Mouse (Mus musculus) CH12.LX (cell line): Measurements from ENCODE around the gene Kcnmb3. TPM values are rescaled to one million over a fixed set of nuclear protein-coding genes. Genes with fewer than 3 reads are reported as not detected.

Experiments used
- DNase-seq: peaks from one replicate; pipeline ENCODE4 v3.0.0-alpha.2; 2013; ENCODE audit errors: extremely low read depth
- H3K27ac ChIP-seq: 2 replicates; pipeline ENCODE4 v1.5.1; 2012; ENCODE audit warnings: low read depth, mild to moderate bottlenecking, control low read depth, moderate library complexity; ENCODE audit not compliant: insufficient read depth
- H3K27me3 ChIP-seq: replicated peaks from 2 replicates; pipeline ENCODE3; 2012; ENCODE audit warnings: inconsistent platforms
- H3K36me3 ChIP-seq, 2 experiments: replicated peaks in 1 of 2; 2 replicates each; pipeline versions ENCODE3 to v1.6.1; 2012; ENCODE audit warnings: inconsistent platforms in 1 of 2, low read length in 1 of 2, mild to moderate bottlenecking in 1 of 2, mixed read lengths in 1 of 2, moderate library complexity in 1 of 2; ENCODE audit not compliant: control insufficient read depth in 1 of 2, insufficient read depth in 1 of 2
- H3K4me1 ChIP-seq, 2 experiments: 2 replicates each; pipeline ENCODE4 v1.6.1; 2012; ENCODE audit warnings: inconsistent platforms in 1 of 2, moderate library complexity in 1 of 2; ENCODE audit not compliant: insufficient read depth in 2 of 2, control insufficient read depth in 1 of 2
- H3K4me2 ChIP-seq: 2 replicates; pipeline ENCODE4 v1.6.1; 2012; ENCODE audit warnings: low read depth, mild to moderate bottlenecking, control low read depth; ENCODE audit not compliant: poor library complexity, insufficient read depth, severe bottlenecking
- H3K4me3 ChIP-seq, 3 experiments: fragments of 150-350 bp in 1 of 3; sonication (generic) in 1 of 3; replicated peaks in 1 of 3; 2 replicates each; pipeline versions ENCODE3 to v1.5.1; 2011 to 2012; ENCODE audit warnings: low read depth in 2 of 3, low read length in 2 of 3, mild to moderate bottlenecking in 2 of 3, moderate library complexity in 2 of 3, control low read depth in 1 of 3, improper control_type of control experiment in 1 of 3, inconsistent platforms in 1 of 3, mixed read lengths in 1 of 3; ENCODE audit not compliant: poor library complexity in 1 of 3
- H3K79me2 ChIP-seq: replicated peaks from 2 replicates; pipeline ENCODE4 v1.6.1; 2012; ENCODE audit warnings: mild to moderate bottlenecking, moderate library complexity; ENCODE audit not compliant: control insufficient read depth, poor library complexity, insufficient read depth, severe bottlenecking; ENCODE audit errors: extremely low read depth
- H3K9ac ChIP-seq: 2 replicates; pipeline ENCODE4 v1.6.1; 2012; ENCODE audit warnings: low read depth, mild to moderate bottlenecking, control low read depth, moderate library complexity; ENCODE audit not compliant: insufficient read depth
- H3K9me3 ChIP-seq: replicated peaks from 2 replicates; pipeline ENCODE3; 2012; ENCODE audit warnings: low read length, inconsistent platforms, mixed read lengths
- BHLHE40 ChIP-seq: IDR thresholded peaks from 2 replicates; pipeline ENCODE4 v1.6.1; 2011; ENCODE audit warnings: mild to moderate bottlenecking, low read depth, low read length, improper control_type of control experiment
- CHD1 ChIP-seq: IDR thresholded peaks from 2 replicates; pipeline ENCODE4 v1.6.1; 2012; ENCODE audit warnings: low read depth, low read length, improper control_type of control experiment, inconsistent platforms
- CHD2 ChIP-seq: IDR thresholded peaks from 2 replicates; pipeline ENCODE4 v1.6.1; 2011; ENCODE audit warnings: low read length, improper control_type of control experiment
- CTCF ChIP-seq, 2 experiments: IDR thresholded peaks in 1 of 2; conservative IDR thresholded peaks in 1 of 2; 2 replicates each; pipeline ENCODE4 v1.5.1; 2011 to 2012; ENCODE audit warnings: low read depth in 2 of 2, low read length in 2 of 2, improper control_type of control experiment in 1 of 2, inconsistent platforms in 1 of 2, mild to moderate bottlenecking in 1 of 2, moderate library complexity in 1 of 2
- E2F4 ChIP-seq: IDR thresholded peaks from 2 replicates; pipeline ENCODE4 v1.6.1; 2011; ENCODE audit warnings: low read depth, low read length, improper control_type of control experiment; ENCODE audit not compliant: insufficient replicate concordance
- ELF1 ChIP-seq: IDR thresholded peaks from 2 replicates; pipeline ENCODE4 v1.6.1; 2014; ENCODE audit warnings: low read depth, mild to moderate bottlenecking, inconsistent platforms, low read length, improper control_type of control experiment
- ETS1 ChIP-seq: conservative IDR thresholded peaks from 2 replicates; pipeline ENCODE4 v1.6.1; 2012; ENCODE audit warnings: low read depth, mild to moderate bottlenecking, inconsistent platforms, low read length, improper control_type of control experiment, moderate library complexity
- GABPA ChIP-seq: IDR thresholded peaks from 2 replicates; pipeline ENCODE4 v1.6.1; 2012; ENCODE audit warnings: low read depth, low read length, improper control_type of control experiment, inconsistent platforms; ENCODE audit not compliant: insufficient replicate concordance
- HCFC1 ChIP-seq: IDR thresholded peaks from 2 replicates; pipeline ENCODE4 v1.6.1; 2012; ENCODE audit warnings: low read depth, mild to moderate bottlenecking, inconsistent platforms, low read length, improper control_type of control experiment
- IRF4 ChIP-seq: IDR thresholded peaks from 2 replicates; pipeline ENCODE4 v1.6.1; 2014; ENCODE audit warnings: low read depth, mild to moderate bottlenecking, inconsistent platforms, low read length, improper control_type of control experiment
- JUN ChIP-seq: IDR thresholded peaks from 2 replicates; pipeline ENCODE4 v1.6.1; 2011; ENCODE audit warnings: low read depth, mild to moderate bottlenecking, low read length, improper control_type of control experiment, moderate library complexity; ENCODE audit not compliant: insufficient read depth
- JUND ChIP-seq: conservative IDR thresholded peaks from 2 replicates; pipeline ENCODE4 v1.6.1; 2011; ENCODE audit warnings: low read depth, low read length, improper control_type of control experiment
- KAT2A ChIP-seq: IDR thresholded peaks from 2 replicates; pipeline ENCODE4 v1.6.1; 2012; ENCODE audit warnings: low read length, improper control_type of control experiment, inconsistent platforms; ENCODE audit not compliant: insufficient replicate concordance
- MAFK ChIP-seq: IDR thresholded peaks from 2 replicates; pipeline ENCODE4 v1.6.1; 2011; ENCODE audit warnings: low read length, improper control_type of control experiment; ENCODE audit not compliant: insufficient replicate concordance
- MAX ChIP-seq: IDR thresholded peaks from 2 replicates; pipeline ENCODE4 v1.6.1; 2011; ENCODE audit warnings: low read length, improper control_type of control experiment
- MAZ ChIP-seq: IDR thresholded peaks from 2 replicates; pipeline ENCODE4 v1.6.1; 2012; ENCODE audit warnings: low read depth, mild to moderate bottlenecking, inconsistent platforms, low read length, improper control_type of control experiment, moderate library complexity
- MEF2A ChIP-seq: IDR thresholded peaks from 2 replicates; pipeline ENCODE4 v1.6.1; 2014; ENCODE audit warnings: low read depth, mild to moderate bottlenecking, inconsistent platforms, low read length, improper control_type of control experiment, borderline replicate concordance
- MYC ChIP-seq: IDR thresholded peaks from 2 replicates; pipeline ENCODE4 v1.6.1; 2011; ENCODE audit warnings: low read depth, mild to moderate bottlenecking, improper control_type of control experiment, low read length
- NELFE ChIP-seq: IDR thresholded peaks from 2 replicates; pipeline ENCODE4 v1.6.1; 2011; ENCODE audit warnings: low read depth, low read length, improper control_type of control experiment
- NRF1 ChIP-seq: IDR thresholded peaks from 2 replicates; pipeline ENCODE4 v1.6.1; 2014; ENCODE audit warnings: low read depth, mild to moderate bottlenecking, inconsistent platforms, low read length, improper control_type of control experiment, moderate library complexity
- PAX5 ChIP-seq: IDR thresholded peaks from 2 replicates; pipeline ENCODE4 v1.6.1; 2012; ENCODE audit warnings: low read length, inconsistent platforms, mixed read lengths
- POLR2A ChIP-seq: IDR thresholded peaks from 2 replicates; pipeline ENCODE4 v1.6.1; 2011; ENCODE audit warnings: low read depth, mild to moderate bottlenecking, improper control_type of control experiment, low read length
- POLR2AphosphoS2 ChIP-seq: IDR thresholded peaks from 2 replicates; pipeline ENCODE4 v1.6.1; 2011; ENCODE audit warnings: low read depth, low read length, improper control_type of control experiment
- RAD21 ChIP-seq: IDR thresholded peaks from 2 replicates; pipeline ENCODE4 v1.6.1; 2011; ENCODE audit warnings: low read depth, mild to moderate bottlenecking, low read length, improper control_type of control experiment, moderate library complexity
- RCOR1 ChIP-seq: conservative IDR thresholded peaks from 2 replicates; pipeline ENCODE4 v1.6.1; 2012; ENCODE audit warnings: low read depth, mild to moderate bottlenecking, inconsistent platforms, low read length, improper control_type of control experiment
- SMC3 ChIP-seq: IDR thresholded peaks from 2 replicates; pipeline ENCODE4 v1.6.1; 2011; ENCODE audit warnings: low read depth, low read length, improper control_type of control experiment
- TBP ChIP-seq: conservative IDR thresholded peaks from 2 replicates; pipeline ENCODE4 v1.6.1; 2011; ENCODE audit warnings: low read depth, low read length, improper control_type of control experiment
- TCF12 ChIP-seq: IDR thresholded peaks from 2 replicates; pipeline ENCODE4 v1.6.1; 2014; ENCODE audit warnings: low read depth, mild to moderate bottlenecking, inconsistent platforms, low read length, improper control_type of control experiment
- UBTF ChIP-seq: IDR thresholded peaks from 2 replicates; pipeline ENCODE4 v1.6.1; 2012; ENCODE audit warnings: low read depth, mild to moderate bottlenecking, inconsistent platforms, low read length, improper control_type of control experiment, moderate library complexity
- USF1 ChIP-seq: IDR thresholded peaks from 2 replicates; pipeline ENCODE4 v1.6.1; 2014; ENCODE audit warnings: low read depth, mild to moderate bottlenecking, inconsistent platforms, low read length, improper control_type of control experiment
- USF2 ChIP-seq: conservative IDR thresholded peaks from 2 replicates; pipeline ENCODE4 v1.6.1; 2011; ENCODE audit warnings: low read depth, low read length, improper control_type of control experiment
- ZC3H11A ChIP-seq: IDR thresholded peaks from 2 replicates; pipeline ENCODE4 v1.6.1; 2012; ENCODE audit warnings: low read depth, mild to moderate bottlenecking, inconsistent platforms, low read length, improper control_type of control experiment
- ZKSCAN1 ChIP-seq: IDR thresholded peaks from 2 replicates; pipeline ENCODE4 v1.6.1; 2012; ENCODE audit warnings: low read depth, inconsistent platforms, low read length, improper control_type of control experiment, borderline replicate concordance
- ZMIZ1 ChIP-seq: IDR thresholded peaks from 2 replicates; pipeline ENCODE4 v1.6.1; 2012; ENCODE audit warnings: low read depth, mild to moderate bottlenecking, inconsistent platforms, low read length, improper control_type of control experiment
- ZNF384 ChIP-seq: IDR thresholded peaks from 2 replicates; pipeline ENCODE4 v1.6.1; 2012; ENCODE audit warnings: low read depth, low read length, improper control_type of control experiment, inconsistent platforms
- dilution Hi-C: fragments of 300-500 bp; cut with MboI; formaldehyde crosslinking; loops from 2 replicates; pipeline ENCODE4 v1.14.3; 2020; ENCODE audit warnings: low sequenced_read_pairs; ENCODE audit not compliant: extremely low pct_unique_long_range_greater_than_20kb, extremely low pct_ligation_motif_present
- in situ Hi-C: fragments of 300-500 bp; cut with MboI; formaldehyde crosslinking; loops from 3 replicates; pipeline ENCODE4 v1.14.3; 2019; ENCODE audit warnings: low sequenced_read_pairs, low pct_ligation_motif_present, low pct_unique_long_range_greater_than_20kb, mixed read lengths
- polyA plus RNA-seq: library from polyadenylated mRNA; unstranded; fragments of >175 nt; gene quantifications from 2 replicates; pipeline ENCODE4 v1.2.1, GENCODE M21; 2012; ENCODE audit warnings: low read depth; ENCODE audit not compliant: insufficient read length
- total RNA-seq, 2 experiments: library from RNA; depleted of rRNA; stranded (reverse); fragments of 300-350 nt in 1 of 2; fragments of >200 nt in 1 of 2; gene quantifications; 2 replicates each; pipeline ENCODE4 v1.2.3; 2012 to 2014

The Kcnmb3 gene
- total and polyA plus RNA-seq, 3 experiments: 1.0 to 4.7 (median 2.4) TPM

- TF ChIP-seq HCFC1: no peak
- TF ChIP-seq JUN: no peak
- 0 out of 2 replicates have a peak, but pooled peaks have one; percentile 18 for TF ChIP-seq MAX
Measured at GRCm38 (mm10) chr3:32494387-32495087, 2.5 kb upstream of the Kcnmb3 start (continued).

- H3K9ac ChIP-seq: peak overlapping the region; percentile 12
- H3K36me3 ChIP-seq: no peaks in the 10 kb centered on the region
- no peaks in the 10 kb centered on the region for H3K27me3 ChIP-seq
- no peaks in the 10 kb centered on the region for H3K79me2 ChIP-seq
- dilution Hi-C loops (no loop called here), in situ Hi-C loops (loop anchor here (10.0 kb wide), 1 partner anchor 116 kb away; no protein-coding TSS in a partner anchor)
- H3K4me3 ChIP-seq: peak overlapping the region in 1 of 3 experiments; percentile 12
- H3K4me1 ChIP-seq: peaks cover 41 to 95% of the 10 kb centered on the region in 2 experiments
- H3K4me2 ChIP-seq: peak overlapping the region; percentile 93
- no peaks in the 10 kb centered on the region for H3K9me3 ChIP-seq
- peak overlapping the region; percentile 100 for H3K27ac ChIP-seq
- DNase-seq: peak; percentile 87
- TF ChIP-seq USF2: no peak
- TF ChIP-seq JUN: peak; percentile 55
- TF ChIP-seq ZC3H11A: no peak
- peak; percentile 78 for TF ChIP-seq TCF12
- TF ChIP-seq POLR2A: no peak
- TF ChIP-seq SMC3: no peak; the same call in 1 of the 2 replicates
- TF ChIP-seq CTCF (conservative IDR thresholded peaks at IDR 0.05 in 1 of 2, IDR thresholded peaks at IDR 0.05 in 1 of 2; ENCODE audit: low read depth in 2 of 2, low read length in 2 of 2): no peak
- TF ChIP-seq MEF2A: peak; percentile 100
- TF ChIP-seq GABPA: no peak
- peak; percentile 66 for TF ChIP-seq BHLHE40
- TF ChIP-seq TBP: 0 out of 2 replicates have a peak, but pooled peaks have one; percentile 60
- TF ChIP-seq RAD21: no peak; the same call in 1 of the 2 replicates
- peak; percentile 81 for TF ChIP-seq CHD2
- peak; percentile 98 for TF ChIP-seq IRF4
- TF ChIP-seq ELF1: no peak
- TF ChIP-seq USF1: no peak
- peak; percentile 68; the same call in 1 of the 2 replicates for TF ChIP-seq MAZ
- peak; percentile 90 for TF ChIP-seq ETS1
- TF ChIP-seq RCOR1: no peak
- TF ChIP-seq KAT2A: 0 out of 2 replicates have a peak, but pooled peaks have one; percentile 63
- TF ChIP-seq UBTF: no peak
- no peak for TF ChIP-seq CHD1
- peak; percentile 75 for TF ChIP-seq JUND
- peak; percentile 51; the same call in 1 of the 2 replicates for TF ChIP-seq ZMIZ1
- TF ChIP-seq ZNF384: no peak; the same call in 1 of the 2 replicates
- TF ChIP-seq NRF1: no peak
- no peak for TF ChIP-seq HCFC1
- no peak for TF ChIP-seq ZKSCAN1
- TF ChIP-seq MYC: 0 out of 2 replicates have a peak, but pooled peaks have one; percentile 26
- TF ChIP-seq POLR2AphosphoS2: no peak
- peak; percentile 73; the same call in 1 of the 2 replicates for TF ChIP-seq MAFK
- no peak; the same call in 1 of the 2 replicates for TF ChIP-seq MAX
- no peak for TF ChIP-seq E2F4
- TF ChIP-seq NELFE: no peak
- TF ChIP-seq PAX5: no peak
Measured at GRCm38 (mm10) chr3:32490928-32491315, 1.1 kb downstream of the Kcnmb3 start.
